Mouse (Mus musculus) embryonic facial prominence, embryonic 14.5 days (tissue): ENCODE results near the gene Zranb1. TPM values are rescaled to one million over a fixed set of nuclear protein-coding genes. Genes with fewer than 3 reads are reported as not detected.
A peak's percentile ranks its signal among the peaks of the same experiment; 100 is the strongest.

Experiments used
- ATAC-seq: fragments of 200-750 bp; cut with Nextera tagmentation; 2 replicates; pipeline ENCODE4 v1.8.0; 2017; ENCODE audit warnings: low read depth, moderate number of reproducible peaks, moderate TSS enrichment
- DNase-seq: peaks from one replicate; pipeline ENCODE4 v3.0.0-alpha.2; 2015; ENCODE audit warnings: low spot score
- H3K27ac ChIP-seq: fragments of 300-500 bp; sonication (generic); replicated peaks from 2 replicates; pipeline ENCODE4 v1.5.1; 2014; ENCODE audit warnings: low read depth, mild to moderate bottlenecking, low read length, moderate library complexity
- H3K27me3 ChIP-seq: fragments of 300-500 bp; sonication (generic); replicated peaks from 2 replicates; pipeline ENCODE4 v1.6.1; 2014; ENCODE audit warnings: low read length; ENCODE audit not compliant: control insufficient read depth, insufficient read depth
- H3K36me3 ChIP-seq: fragments of 300-500 bp; sonication (generic); 2 replicates; pipeline ENCODE4 v1.6.1; 2014; ENCODE audit warnings: low read length, mixed read lengths; ENCODE audit not compliant: control insufficient read depth, insufficient read depth
- H3K4me1 ChIP-seq: fragments of 300-500 bp; sonication (generic); 2 replicates; pipeline ENCODE4 v1.6.1; 2014; ENCODE audit warnings: antibody characterized with exemption, low read length; ENCODE audit not compliant: control insufficient read depth, insufficient read depth
- H3K4me2 ChIP-seq: fragments of 300-500 bp; sonication (generic); 2 replicates; pipeline ENCODE4 v1.6.1; 2014; ENCODE audit warnings: low read depth, mild to moderate bottlenecking, low read length, moderate library complexity, mixed read lengths
- H3K4me3 ChIP-seq: fragments of 300-500 bp; sonication (generic); 2 replicates; pipeline ENCODE4 v1.5.1; 2014; ENCODE audit warnings: low read depth, mild to moderate bottlenecking, low read length
- H3K9ac ChIP-seq: fragments of 300-500 bp; sonication (generic); 2 replicates; pipeline ENCODE4 v1.6.1; 2014; ENCODE audit warnings: low read depth, mild to moderate bottlenecking, low read length, moderate library complexity, mixed read lengths
- H3K9me3 ChIP-seq: fragments of 300-500 bp; sonication (generic); 2 replicates; pipeline ENCODE4 v1.6.1; 2016; ENCODE audit warnings: low read length; ENCODE audit not compliant: control insufficient read depth
- WGBS: fragments of 180-500 bp; shearing (Covaris S2); extraction: QIAGEN DNeasy Blood & Tissue Kit; methylation state at CpG from one replicate; pipeline ENCODE4 v1.1.7; 2014; 5-methylcytosine and 5-hydroxymethylcytosine counted together
- polyA plus RNA-seq: library from polyadenylated mRNA; unstranded; fragments of >200 nt; fragmentation: Nextera tagmentation; extraction: Ambion mirVana; gene quantifications from 2 replicates; pipeline ENCODE4 v1.2.1, GENCODE M21; 2014

Gene Zranb1
- polyA plus RNA-seq, 1 experiment from 2014 or later, result 19.3 TPM

GRCm38 (mm10) chr7:133010477-133010876, 79.5 kb downstream of the Zranb1 start:
- H3K4me1 ChIP-seq, result peaks cover 39% of the 10 kb centered on the region
- no peak overlapping the region for H3K9ac ChIP-seq
- peak overlapping the region; percentile 36; the same call in 1 of the 2 replicates for H3K27ac ChIP-seq
- no peak for ATAC-seq
- 0 out of 2 replicates have a peak, but pooled peaks cover 6% of the 10 kb centered on the region for H3K36me3 ChIP-seq
- no peaks in the 10 kb centered on the region for H3K27me3 ChIP-seq
- no peak for DNase-seq
- no peak overlapping the region for H3K4me3 ChIP-seq
- H3K4me2 ChIP-seq, result no peak overlapping the region
- WGBS, result 89% methylated on average over 3 of the region's 3 CpGs
- H3K9me3 ChIP-seq, result no peaks in the 10 kb centered on the region

GRCm38 (mm10) chr7:133011191-133011590, 80.2 kb downstream of the Zranb1 start:
- Histone ChIP-seq H3K4me2 (peak overlapping the region; percentile 1; the same call in 1 of the 2 replicates), H3K36me3 (0 out of 2 replicates have a peak, but pooled peaks cover 6% of the 10 kb centered on the region), H3K27me3 (no peaks in the 10 kb centered on the region), H3K9ac (no peak overlapping the region), H3K27ac (peak overlapping the region; percentile 36; the same call in 1 of the 2 replicates), H3K4me3 (no peak overlapping the region), H3K4me1 (peaks cover 45% of the 10 kb centered on the region), H3K9me3 (no peaks in the 10 kb centered on the region)
- peak; percentile 60 for ATAC-seq
- 17% methylated on average over 5 of the region's 5 CpGs for WGBS
- peak; percentile 85 for DNase-seq

GRCm38 (mm10) chr7:133011611-133012010, 80.7 kb downstream of the Zranb1 start:
- peaks cover 45% of the 10 kb centered on the region for H3K4me1 ChIP-seq
- DNase-seq (peak; percentile 82), ATAC-seq (0 out of 2 replicates have a peak, but pooled peaks have one; percentile 5)
- no peaks in the 10 kb centered on the region for H3K27me3 ChIP-seq
- H3K9me3 ChIP-seq, result no peaks in the 10 kb centered on the region
- no peak overlapping the region for H3K27ac ChIP-seq
- 0 out of 2 replicates have a peak, but pooled peaks cover 6% of the 10 kb centered on the region for H3K36me3 ChIP-seq
- 29% methylated on average over 4 of the region's 4 CpGs for WGBS
- H3K4me2 ChIP-seq, result peak overlapping the region; percentile 1; the same call in 1 of the 2 replicates
- H3K4me3 ChIP-seq, result no peak overlapping the region
- H3K9ac ChIP-seq, result no peak overlapping the region

GRCm38 (mm10) chr7:133012637-133013366, 81.9 kb downstream of the Zranb1 start:
- DNase-seq, result no peak
- no peak for ATAC-seq
- Histone ChIP-seq H3K9ac (no peak overlapping the region), H3K27me3 (no peaks in the 10 kb centered on the region), H3K9me3 (no peaks in the 10 kb centered on the region), H3K36me3 (0 out of 2 replicates have a peak, but pooled peaks cover 6% of the 10 kb centered on the region), H3K4me1 (peaks cover 42% of the 10 kb centered on the region), H3K4me3 (no peak overlapping the region), H3K27ac (peak overlapping the region; percentile 44; the same call in 1 of the 2 replicates), H3K4me2 (no peak overlapping the region)
- WGBS, result 51% methylated on average over 14 of the region's 14 CpGs

GRCm38 (mm10) chr7:133013923-133014322, 83.0 kb downstream of the Zranb1 start:
- ATAC-seq (no peak), DNase-seq (no peak)
- no peak overlapping the region for H3K4me3 ChIP-seq
- H3K27me3 ChIP-seq, result no peaks in the 10 kb centered on the region
- H3K4me2 ChIP-seq, result no peak overlapping the region
- H3K4me1 ChIP-seq, result peaks cover 43% of the 10 kb centered on the region
- no peaks in the 10 kb centered on the region for H3K9me3 ChIP-seq
- 0 out of 2 replicates have a peak, but pooled peaks cover 6% of the 10 kb centered on the region for H3K36me3 ChIP-seq
- H3K9ac ChIP-seq, result no peak overlapping the region
- H3K27ac ChIP-seq, result no peak overlapping the region
- whole genome bisulfite sequencing, result 91% methylated on average over 7 of the region's 10 CpGs

GRCm38 (mm10) chr7:133014631-133015030, 83.7 kb downstream of the Zranb1 start:
- no peak overlapping the region for H3K4me3 ChIP-seq
- no peaks in the 10 kb centered on the region for H3K9me3 ChIP-seq
- peaks cover 50% of the 10 kb centered on the region for H3K4me1 ChIP-seq
- H3K9ac ChIP-seq, result no peak overlapping the region
- H3K27me3 ChIP-seq, result no peaks in the 10 kb centered on the region
- 96% methylated on average over 14 of the region's 14 CpGs for WGBS
- H3K36me3 ChIP-seq, result 0 out of 2 replicates have a peak, but pooled peaks cover 2% of the 10 kb centered on the region
- DNase-seq (no peak), ATAC-seq (no peak)
- H3K27ac ChIP-seq, result no peak overlapping the region
- no peak overlapping the region for H3K4me2 ChIP-seq

- 0 out of 2 replicates have a peak overlapping the region, but pooled peaks have one; percentile 11 for H3K9ac ChIP-seq
- H3K4me1 ChIP-seq, result peaks cover 55% of the 10 kb centered on the region
- H3K4me2 ChIP-seq, result no peak overlapping the region; the same call in 1 of the 2 replicates
- H3K4me3 ChIP-seq, result no peak overlapping the region
- peak; percentile 72 for DNase-seq
- H3K9me3 ChIP-seq, result no peaks in the 10 kb centered on the region
- H3K36me3 ChIP-seq, result no peaks in the 10 kb centered on the region
- 35% methylated on average over 7 of the region's 7 CpGs for WGBS
- H3K27me3 ChIP-seq, result no peaks in the 10 kb centered on the region
- H3K27ac ChIP-seq, result no peak overlapping the region
- ATAC-seq, result peak; percentile 46
Observed at GRCm38 (mm10) chr7:133015416-133016070, 84.6 kb downstream of the Zranb1 start.

- Histone ChIP-seq H3K27me3 (no peaks in the 10 kb centered on the region), H3K4me1 (peaks cover 33% of the 10 kb centered on the region; the same call in 1 of the 2 replicates), H3K4me2 (no peak overlapping the region), H3K9ac (no peak overlapping the region), H3K27ac (no peak overlapping the region), H3K4me3 (no peak overlapping the region), H3K36me3 (no peaks in the 10 kb centered on the region), H3K9me3 (no peaks in the 10 kb centered on the region)
- no peak for DNase-seq
- ATAC-seq, result no peak
- 79% methylated on average over 7 of the region's 7 CpGs for WGBS
Observed at GRCm38 (mm10) chr7:133018961-133019360, 88.0 kb downstream of the Zranb1 start.
